Mouse (Mus musculus) forebrain, postnatal 0 days (tissue): ENCODE results near the gene Hfe. TPM values are rescaled to one million over a fixed set of nuclear protein-coding genes. Genes with fewer than 3 reads are reported as not detected.
A peak's percentile ranks its signal among the peaks of the same experiment; 100 is the strongest.
"Not testable (repeated sequence)": the region's sequence is repeated elsewhere in the genome, so short reads cannot be mapped to it uniquely, and the experiment has no call there.

Experiments used
- ATAC-seq: fragments of 200-750 bp; cut with Nextera tagmentation; 2 replicates; pipeline ENCODE4 v1.8.0; 2017; ENCODE audit warnings: mild to moderate bottlenecking, moderate library complexity
- DNase-seq: peaks from one replicate; pipeline ENCODE4 v3.0.0-alpha.2; 2015
- H3K27ac ChIP-seq: fragments of 300-500 bp; sonication (generic); 2 replicates; pipeline ENCODE4 v1.5.1; 2014; ENCODE audit warnings: low read depth, mild to moderate bottlenecking, antibody characterized with exemption, low read length, moderate library complexity, mixed read lengths
- H3K27me3 ChIP-seq: fragments of 300-500 bp; sonication (generic); 2 replicates; pipeline ENCODE4 v1.6.1; 2014; ENCODE audit warnings: mild to moderate bottlenecking, low read length, mixed read lengths; ENCODE audit not compliant: insufficient read depth
- H3K36me3 ChIP-seq: fragments of 300-500 bp; sonication (generic); 2 replicates; pipeline ENCODE4 v1.6.1; 2014; ENCODE audit warnings: mild to moderate bottlenecking, moderate library complexity; ENCODE audit not compliant: insufficient read depth
- H3K4me1 ChIP-seq: fragments of 300-500 bp; sonication (generic); 2 replicates; pipeline ENCODE4 v1.6.1; 2014; ENCODE audit warnings: antibody characterized with exemption; ENCODE audit not compliant: insufficient read depth
- H3K4me2 ChIP-seq: fragments of 300-500 bp; sonication (generic); 2 replicates; pipeline ENCODE4 v1.6.1; 2014; ENCODE audit warnings: low read depth, mild to moderate bottlenecking, moderate library complexity
- H3K4me3 ChIP-seq: fragments of 300-500 bp; sonication (generic); 2 replicates; pipeline ENCODE4 v1.5.1; 2014; ENCODE audit warnings: low read depth, low read length, mixed read lengths
- H3K9ac ChIP-seq: fragments of 300-500 bp; sonication (generic); 2 replicates; pipeline ENCODE4 v1.6.1; 2014; ENCODE audit warnings: mild to moderate bottlenecking
- H3K9me3 ChIP-seq: fragments of 300-500 bp; sonication (generic); 2 replicates; pipeline ENCODE4 v1.6.1; 2016; ENCODE audit warnings: low read length
- CTCF ChIP-seq: sonication (generic); IDR thresholded peaks from 2 replicates; pipeline ENCODE4 v1.5.1; 2016; ENCODE audit warnings: antibody characterized with exemption, control low read depth, low read depth
- WGBS: fragments of 180-500 bp; shearing (Covaris S2); extraction: QIAGEN DNeasy Blood & Tissue Kit; methylation state at CpG from one replicate; pipeline ENCODE4 v1.1.7; 2014; 5-methylcytosine and 5-hydroxymethylcytosine counted together
- polyA plus RNA-seq: library from polyadenylated mRNA; unstranded; fragments of >200 nt; fragmentation: Nextera tagmentation; extraction: Ambion mirVana; gene quantifications from 2 replicates; pipeline ENCODE4 v1.2.1, GENCODE M21; 2015
- total RNA-seq: library from RNA; depleted of rRNA; stranded (reverse); fragments of >200 nt; gene quantifications from 2 replicates; pipeline ENCODE4 v1.2.3, GENCODE M21; 2014

Hfe gene
- total and polyA plus RNA-seq, 2 experiments from 2014 or later, result 3.6 to 6.0 TPM

DNA sequence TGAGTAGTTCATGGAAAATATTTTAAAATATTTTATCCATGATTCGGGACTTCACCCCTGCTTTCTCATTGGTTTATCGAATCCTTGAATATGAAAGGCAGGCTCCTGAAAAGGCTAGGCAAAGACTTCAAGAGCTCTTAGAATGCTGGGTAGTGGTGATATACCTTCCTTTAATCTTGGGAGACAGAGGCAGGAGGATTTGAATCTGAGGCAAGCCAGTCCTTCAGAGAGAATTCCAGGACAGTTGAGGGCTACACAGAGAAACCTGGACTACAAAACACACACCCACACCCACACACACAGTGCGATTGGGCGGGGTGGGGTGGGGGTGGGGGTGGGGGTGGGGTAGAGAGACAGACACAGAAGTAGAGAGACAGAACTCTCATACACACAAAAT is 37.2 kb upstream of the Hfe start:
- DNase-seq (no peak), ATAC-seq (no peak)
- Histone ChIP-seq H3K27me3 (no peaks in the 10 kb centered on the region), H3K4me2 (no peak overlapping the region), H3K4me1 (no peaks in the 10 kb centered on the region), H3K36me3 (no peaks in the 10 kb centered on the region), H3K9me3 (no peaks in the 10 kb centered on the region), H3K9ac (no peak overlapping the region), H3K4me3 (no peak overlapping the region), H3K27ac (no peak overlapping the region)
- under 1% methylated on average over 4 of the region's 4 CpGs for WGBS
- TF ChIP-seq CTCF, result no peak

DNA sequence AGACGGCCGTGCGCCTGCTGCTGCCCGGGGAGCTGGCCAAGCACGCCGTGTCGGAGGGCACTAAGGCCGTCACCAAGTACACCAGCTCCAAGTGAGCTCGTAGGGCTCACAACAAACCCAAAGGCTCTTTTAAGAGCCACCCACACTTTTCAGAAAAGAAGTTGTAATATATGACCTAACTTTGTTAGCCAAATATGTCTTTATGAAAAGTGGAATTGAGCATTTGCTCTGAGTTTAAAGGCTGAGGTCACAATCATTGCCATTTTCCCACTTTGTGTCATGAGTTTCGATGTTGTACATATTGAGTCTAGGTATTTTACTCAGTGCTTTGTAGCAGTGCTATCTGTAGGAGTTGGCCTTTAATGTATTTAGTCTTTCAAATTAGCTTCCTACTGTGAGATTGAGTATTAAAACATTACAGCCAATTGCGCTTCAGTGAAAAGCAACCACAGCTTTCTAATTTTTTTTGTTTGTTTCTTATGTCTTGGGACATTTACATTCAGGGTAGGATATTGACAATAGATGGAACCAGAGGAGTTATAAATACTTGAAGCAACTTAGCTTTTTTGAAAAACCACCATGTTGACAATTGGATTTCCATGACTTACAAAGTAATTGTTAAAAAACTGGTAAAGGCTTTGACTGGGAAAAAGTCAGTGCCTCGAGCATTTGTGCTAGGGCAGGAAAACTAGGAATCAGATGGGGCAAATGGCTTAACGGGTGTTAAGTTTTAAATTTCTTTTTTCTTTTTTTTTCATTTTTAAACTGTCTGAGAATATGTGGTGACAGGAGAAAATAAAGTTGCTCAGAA is 36.6 kb upstream of the Hfe start:
- Histone ChIP-seq H3K4me1 (no peaks in the 10 kb centered on the region), H3K27ac (peak overlapping the region; percentile 94), H3K36me3 (no peaks in the 10 kb centered on the region), H3K9me3 (no peaks in the 10 kb centered on the region), H3K27me3 (no peaks in the 10 kb centered on the region), H3K4me3 (peak overlapping the region; percentile 41), H3K4me2 (peak overlapping the region; percentile 78), H3K9ac (peak overlapping the region; percentile 42)
- no peak; the same call in 1 of the 2 replicates for ATAC-seq
- peak; percentile 11 for DNase-seq
- no peak for TF ChIP-seq CTCF
- WGBS, result 1% methylated on average over 9 of the region's 13 CpGs

DNA sequence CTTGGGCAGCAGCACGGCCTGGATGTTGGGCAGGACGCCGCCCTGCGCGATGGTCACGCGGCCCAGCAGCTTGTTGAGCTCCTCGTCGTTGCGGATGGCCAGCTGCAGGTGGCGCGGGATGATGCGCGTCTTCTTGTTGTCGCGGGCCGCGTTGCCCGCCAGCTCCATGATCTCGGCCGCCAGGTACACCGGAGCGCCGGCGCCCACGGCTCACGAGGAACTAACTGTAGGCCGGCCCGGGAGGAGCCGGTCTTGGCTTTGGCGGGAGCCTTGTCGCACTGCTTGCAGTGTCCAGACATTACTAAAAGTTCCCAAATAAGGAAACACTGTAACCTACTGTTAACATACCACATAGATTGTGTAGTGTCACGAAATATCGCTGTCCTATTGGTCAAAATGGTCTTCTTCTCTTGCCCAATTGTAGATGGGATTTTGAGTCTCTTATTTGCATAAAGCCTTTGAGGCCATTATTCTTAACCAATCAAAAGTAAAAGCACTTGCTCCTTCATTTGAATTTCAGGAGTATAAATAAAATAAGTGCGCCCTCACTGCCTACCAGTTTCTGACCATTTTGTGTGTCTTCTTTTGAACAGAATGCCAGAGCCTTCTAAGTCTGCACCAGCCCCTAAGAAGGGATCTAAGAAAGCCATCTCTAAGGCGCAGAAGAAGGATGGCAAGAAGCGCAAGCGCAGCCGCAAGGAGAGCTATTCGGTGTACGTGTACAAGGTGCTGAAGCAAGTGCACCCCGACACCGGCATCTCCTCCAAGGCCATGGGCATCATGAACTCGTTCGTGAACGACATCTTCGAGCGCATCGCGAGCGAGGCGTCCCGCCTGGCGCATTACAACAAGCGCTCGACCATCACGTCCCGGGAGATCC is 35.8 kb upstream of the Hfe start, which contains the start of gene Hist1h2bb:
Gene Hist1h2bb (plus strand): TSS at position 534 of the 880 bp plus-strand sequence.
- under 1% methylated on average over 36 of the region's 58 CpGs for WGBS
- Histone ChIP-seq H3K9ac (peak within 1 kb of the TSS; percentile 50), H3K4me2 (peak within 1 kb of the TSS; percentile 78), H3K4me3 (peak within 1 kb of the TSS; percentile 41), H3K27ac (peak within 1 kb of the TSS; percentile 94)
- TF ChIP-seq CTCF, result peak; percentile 21; the same call in 1 of the 2 replicates
- H3K27me3 ChIP-seq, H3K9me3 ChIP-seq, H3K4me1 ChIP-seq, H3K36me3 ChIP-seq: not testable (repeated sequence)
- ATAC-seq (peak; percentile 93), DNase-seq (peak; percentile 87)

DNA sequence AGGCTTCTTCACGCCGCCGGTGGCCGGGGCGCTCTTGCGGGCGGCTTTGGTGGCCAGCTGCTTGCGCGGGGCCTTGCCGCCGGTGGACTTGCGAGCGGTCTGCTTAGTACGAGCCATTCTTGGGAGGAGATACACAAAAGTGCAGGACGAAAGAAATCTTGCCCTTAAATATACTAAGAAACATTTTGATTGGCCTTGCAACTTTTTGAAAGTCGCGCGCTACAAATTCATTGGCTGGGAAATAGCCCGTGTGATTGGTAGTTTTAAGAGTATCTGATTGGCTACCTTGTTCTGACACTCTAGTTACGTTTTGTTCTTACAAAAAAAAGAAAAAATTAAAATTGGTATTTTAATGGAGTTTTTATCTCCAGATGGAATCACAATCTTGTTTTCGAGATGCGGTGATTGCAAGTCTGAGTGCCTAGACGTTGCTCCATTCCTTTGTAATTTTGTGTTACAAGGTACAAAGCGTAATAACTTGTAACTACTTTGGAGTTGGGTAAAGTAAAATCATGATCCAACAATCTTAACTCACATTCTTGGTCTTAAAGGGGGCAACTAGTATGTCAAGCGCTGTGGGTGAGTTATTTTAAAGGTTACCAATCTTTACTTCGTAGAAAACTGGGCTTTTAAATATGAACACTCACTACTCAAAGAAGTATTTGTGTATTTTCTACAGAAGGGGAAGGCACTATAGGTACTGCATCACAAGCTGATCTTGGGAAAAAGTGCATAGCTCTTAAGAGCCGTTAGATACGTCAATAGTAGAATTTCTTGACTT is 34.9 kb upstream of the Hfe start, which contains the start of gene Hist1h3c:
Gene Hist1h3c (minus strand): TSS at position 222 of the 781 bp plus-strand sequence.
- Histone ChIP-seq H3K27me3 (no peaks in the 10 kb centered on the region), H3K4me1 (peaks cover under 1% of the 10 kb centered on the region; the same call in 1 of the 2 replicates), H3K4me2 (peak within 1 kb of the TSS; percentile 78), H3K4me3 (peak within 1 kb of the TSS; percentile 41), H3K9ac (peak within 1 kb of the TSS; percentile 50), H3K27ac (peak within 1 kb of the TSS; percentile 94), H3K9me3 (no peaks in the 10 kb centered on the region), H3K36me3 (no peaks in the 10 kb centered on the region)
- DNase-seq (peak; percentile 95), ATAC-seq (peak; percentile 73)
- TF ChIP-seq CTCF, result no peak
- 1% methylated on average over 22 of the region's 28 CpGs for WGBS

DNA sequence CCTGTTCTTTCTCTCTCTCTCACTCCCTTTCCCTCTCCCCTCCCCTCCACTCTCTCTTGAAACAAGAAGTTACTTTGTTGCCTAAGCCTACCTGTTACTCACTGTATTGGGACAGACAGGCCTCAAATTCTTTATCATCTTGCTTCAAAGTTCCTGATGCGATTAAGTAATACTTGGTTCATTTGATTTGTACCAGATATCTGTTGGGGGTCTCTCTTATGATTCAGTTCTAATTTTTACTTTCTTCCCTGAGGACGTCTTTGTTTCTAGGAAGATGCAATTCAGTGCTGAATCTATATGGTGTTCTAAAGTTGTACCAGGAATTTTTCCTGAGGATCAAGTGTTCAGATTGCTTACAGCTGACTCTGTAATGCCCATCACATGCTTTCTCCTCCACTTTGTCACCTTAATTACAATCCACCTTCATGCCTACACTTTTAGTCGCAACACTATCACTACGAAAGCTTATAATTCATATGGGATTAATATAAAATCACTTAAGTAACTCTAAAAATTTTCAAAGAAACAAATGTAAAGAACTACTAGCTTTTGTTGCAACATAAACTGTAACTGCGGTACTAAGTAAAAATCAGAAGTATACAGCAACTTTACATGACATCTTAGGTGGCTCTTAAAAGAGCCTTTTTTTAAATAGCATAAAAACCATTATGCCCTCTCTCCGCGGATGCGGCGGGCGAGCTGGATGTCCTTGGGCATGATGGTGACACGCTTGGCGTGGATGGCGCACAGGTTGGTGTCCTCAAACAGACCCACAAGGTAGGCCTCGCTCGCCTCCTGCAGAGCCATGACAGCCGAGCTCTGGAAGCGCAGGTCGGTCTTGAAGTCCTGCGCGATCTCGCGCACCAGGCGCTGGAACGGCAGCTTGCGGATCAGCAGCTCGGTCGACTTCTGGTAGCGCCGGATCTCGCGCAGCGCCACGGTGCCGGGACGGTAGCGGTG is 34.0 kb upstream of the Hfe start:
- H3K4me2 ChIP-seq, result peak overlapping the region; percentile 78
- 1% methylated on average over 13 of the region's 36 CpGs for WGBS
- no peaks in the 10 kb centered on the region for H3K36me3 ChIP-seq
- H3K9me3 ChIP-seq, result no peaks in the 10 kb centered on the region
- no peak for TF ChIP-seq CTCF
- H3K4me3 ChIP-seq, result peak overlapping the region; percentile 41; the same call in 1 of the 2 replicates
- DNase-seq, result no peak
- no peak overlapping the region for H3K27ac ChIP-seq
- ATAC-seq, result no peak
- H3K27me3 ChIP-seq, result no peaks in the 10 kb centered on the region
- H3K9ac ChIP-seq, result 0 out of 2 replicates have a peak overlapping the region, but pooled peaks have one; percentile 22
- H3K4me1 ChIP-seq, result peaks cover 6% of the 10 kb centered on the region
